Mouse (Mus musculus) megakaryocyte, embryonic 14.5 days (primary cell): ENCODE measurements at regions not wholly inside any gene's neighbourhood (a gene's known extent, or its start where the extent isn't known, plus 50 kb on each side); places are given as distances from the start of the nearest gene placed in this dataset.

Experiments used
- H3K27me3 ChIP-seq: replicated peaks from 2 replicates; pipeline ENCODE3; 2012; ENCODE audit warnings: inconsistent platforms
- H3K36me3 ChIP-seq: replicated peaks from 2 replicates; pipeline ENCODE3; 2012; ENCODE audit warnings: low read length, inconsistent platforms, mixed read lengths
- H3K4me1 ChIP-seq: 2 replicates; pipeline ENCODE4 v1.6.1; 2012; ENCODE audit warnings: inconsistent platforms
- H3K4me3 ChIP-seq: replicated peaks from 2 replicates; pipeline ENCODE3; 2012; ENCODE audit warnings: moderate library complexity, mild to moderate bottlenecking, inconsistent platforms
- H3K9me3 ChIP-seq: 2 replicates; pipeline ENCODE4 v1.6.1; 2012; ENCODE audit warnings: inconsistent platforms
- FLI1 ChIP-seq: IDR thresholded peaks from 2 replicates; pipeline ENCODE4 v1.6.1; 2012; ENCODE audit warnings: low read length, inconsistent platforms, mixed read lengths
- GATA1 ChIP-seq: IDR thresholded peaks from 3 replicates; pipeline ENCODE4 v1.6.1; 2012; ENCODE audit warnings: mixed read lengths, low read length, inconsistent platforms, borderline replicate concordance

GRCm38 (mm10) chr1:194223610-194224009 lies 394.4 kb upstream of the Plxna2 start:
- Histone ChIP-seq H3K4me3 (no peak overlapping the region), H3K4me1 (no peaks in the 10 kb centered on the region), H3K36me3 (no peaks in the 10 kb centered on the region), H3K9me3 (no peaks in the 10 kb centered on the region), H3K27me3 (no peaks in the 10 kb centered on the region)
- TF ChIP-seq GATA1 (no peak), FLI1 (no peak)

DNA sequence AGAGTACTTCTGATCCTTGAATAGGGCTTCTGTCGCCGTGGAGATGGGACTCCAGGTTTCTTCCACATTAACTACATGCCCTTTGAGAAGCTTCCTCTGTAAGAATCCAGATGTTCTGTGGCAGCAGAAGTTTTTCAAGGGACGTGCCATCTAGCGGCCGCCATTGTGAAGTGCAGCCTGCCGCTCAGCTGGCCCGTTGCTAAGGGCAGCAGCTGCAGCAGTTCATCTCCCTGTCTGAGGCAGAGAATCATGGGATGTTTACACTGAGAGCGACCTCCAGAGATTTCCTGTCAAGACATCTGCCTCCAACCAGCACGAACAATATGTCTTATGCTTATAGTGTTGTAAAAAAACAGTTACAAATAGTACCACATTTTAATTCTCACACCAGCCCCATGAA lies 395.0 kb upstream of the Plxna2 start:
- no peaks in the 10 kb centered on the region for H3K9me3 ChIP-seq
- no peaks in the 10 kb centered on the region for H3K4me1 ChIP-seq
- H3K27me3 ChIP-seq, result no peaks in the 10 kb centered on the region
- H3K4me3 ChIP-seq, result no peak overlapping the region
- no peak for TF ChIP-seq FLI1
- TF ChIP-seq GATA1, result no peak
- no peaks in the 10 kb centered on the region for H3K36me3 ChIP-seq

DNA sequence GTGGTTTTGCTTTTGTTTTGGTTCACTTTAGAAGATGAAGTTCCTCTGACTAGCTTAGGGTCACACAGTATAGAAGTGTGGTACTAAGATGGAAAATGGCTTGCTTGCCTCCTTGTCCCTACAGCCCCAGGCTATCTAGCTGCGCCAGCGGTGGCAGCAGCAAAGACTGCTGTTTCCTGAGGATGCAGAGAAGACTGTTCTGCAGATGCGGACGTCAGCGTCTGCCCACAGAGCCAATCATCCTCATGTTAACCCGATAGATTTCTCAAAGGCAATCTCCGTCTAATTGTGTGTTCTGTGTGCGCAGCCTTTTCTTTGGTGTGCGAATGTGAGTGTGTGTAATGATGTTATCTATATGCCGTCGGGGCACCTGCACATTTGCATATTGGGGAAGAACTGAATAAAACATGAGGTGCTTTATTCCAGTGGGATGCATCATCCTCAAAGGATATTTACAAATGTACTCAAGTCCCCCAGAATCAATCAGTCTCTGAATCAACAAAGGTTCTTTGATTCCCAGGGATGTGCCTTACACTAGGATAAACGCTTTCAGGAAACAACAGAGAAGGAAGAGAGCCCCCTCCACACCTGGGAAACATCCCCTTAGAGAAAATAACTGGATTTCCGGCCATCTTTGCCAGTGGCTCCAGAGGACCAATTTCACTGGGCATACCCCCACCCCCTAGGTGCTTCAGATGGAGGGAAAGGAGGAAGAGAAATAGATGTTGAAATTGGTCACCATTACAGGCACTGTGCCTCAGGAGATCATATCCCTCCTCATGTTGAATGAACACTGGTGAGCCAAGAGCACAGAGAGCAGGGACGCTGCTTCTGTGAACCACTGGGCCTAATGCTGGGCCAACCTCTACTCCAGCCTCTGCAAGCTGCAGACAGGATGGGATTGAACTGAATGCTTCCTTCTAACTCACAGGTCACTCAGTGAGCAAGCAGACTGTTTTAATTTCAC lies 409.7 kb upstream of the Plxna2 start:
- no peak overlapping the region for H3K4me3 ChIP-seq
- H3K9me3 ChIP-seq, result no peaks in the 10 kb centered on the region
- no peaks in the 10 kb centered on the region for H3K36me3 ChIP-seq
- H3K4me1 ChIP-seq, result no peaks in the 10 kb centered on the region
- no peaks in the 10 kb centered on the region for H3K27me3 ChIP-seq
- TF ChIP-seq GATA1 (no peak), FLI1 (no peak)

GRCm38 (mm10) chr1:194197516-194197915 lies 420.5 kb upstream of the Plxna2 start:
- Histone ChIP-seq H3K4me3 (no peak overlapping the region), H3K9me3 (no peaks in the 10 kb centered on the region), H3K27me3 (no peaks in the 10 kb centered on the region), H3K4me1 (no peaks in the 10 kb centered on the region), H3K36me3 (no peaks in the 10 kb centered on the region)
- TF ChIP-seq FLI1 (no peak), GATA1 (no peak)

DNA sequence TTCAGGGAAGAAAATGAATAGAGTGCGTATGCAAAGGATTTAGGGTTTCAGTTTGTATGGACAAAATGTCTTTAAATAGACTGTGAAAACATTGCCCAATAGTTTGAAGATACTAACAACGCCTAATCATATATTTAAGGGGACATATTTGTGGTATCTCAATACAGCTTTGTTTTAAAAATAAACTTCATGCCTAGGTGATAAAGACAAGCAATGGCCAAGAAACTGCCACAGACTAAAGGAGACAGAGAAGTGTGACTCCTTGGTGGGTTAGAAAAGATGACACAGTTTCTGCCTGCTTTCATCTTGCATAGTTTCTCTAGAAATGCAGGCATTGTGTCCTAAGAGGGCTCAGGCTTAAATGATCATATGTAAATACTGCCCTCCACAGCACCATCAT lies 435.7 kb upstream of the Plxna2 start:
- Histone ChIP-seq H3K27me3 (no peaks in the 10 kb centered on the region), H3K4me3 (no peak overlapping the region), H3K36me3 (no peaks in the 10 kb centered on the region), H3K4me1 (no peaks in the 10 kb centered on the region), H3K9me3 (no peaks in the 10 kb centered on the region)
- no peak for TF ChIP-seq GATA1
- TF ChIP-seq FLI1, result no peak

GRCm38 (mm10) chr1:194161469-194161868 lies 456.5 kb upstream of the Plxna2 start:
- peaks cover 12% of the 10 kb centered on the region for H3K27me3 ChIP-seq
- H3K36me3 ChIP-seq, result no peaks in the 10 kb centered on the region
- no peaks in the 10 kb centered on the region for H3K4me1 ChIP-seq
- H3K9me3 ChIP-seq, result peaks cover 6% of the 10 kb centered on the region
- H3K4me3 ChIP-seq, result no peak overlapping the region
- TF ChIP-seq GATA1, result no peak
- no peak for TF ChIP-seq FLI1

- Histone ChIP-seq H3K27me3 (peaks cover 12% of the 10 kb centered on the region), H3K4me3 (no peak overlapping the region), H3K36me3 (no peaks in the 10 kb centered on the region), H3K4me1 (no peaks in the 10 kb centered on the region), H3K9me3 (peaks cover 6% of the 10 kb centered on the region)
- TF ChIP-seq FLI1 (no peak), GATA1 (no peak)
Measured at GRCm38 (mm10) chr1:194160761-194161461, 457.1 kb upstream of the Plxna2 start.

GRCm38 (mm10) chr1:194157268-194157667 lies 460.8 kb upstream of the Plxna2 start:
- H3K4me3 ChIP-seq, result no peak overlapping the region
- H3K4me1 ChIP-seq, result no peaks in the 10 kb centered on the region
- H3K27me3 ChIP-seq, result peaks cover 10% of the 10 kb centered on the region
- no peaks in the 10 kb centered on the region for H3K36me3 ChIP-seq
- H3K9me3 ChIP-seq, result no peaks in the 10 kb centered on the region
- TF ChIP-seq GATA1 (no peak), FLI1 (no peak)

DNA sequence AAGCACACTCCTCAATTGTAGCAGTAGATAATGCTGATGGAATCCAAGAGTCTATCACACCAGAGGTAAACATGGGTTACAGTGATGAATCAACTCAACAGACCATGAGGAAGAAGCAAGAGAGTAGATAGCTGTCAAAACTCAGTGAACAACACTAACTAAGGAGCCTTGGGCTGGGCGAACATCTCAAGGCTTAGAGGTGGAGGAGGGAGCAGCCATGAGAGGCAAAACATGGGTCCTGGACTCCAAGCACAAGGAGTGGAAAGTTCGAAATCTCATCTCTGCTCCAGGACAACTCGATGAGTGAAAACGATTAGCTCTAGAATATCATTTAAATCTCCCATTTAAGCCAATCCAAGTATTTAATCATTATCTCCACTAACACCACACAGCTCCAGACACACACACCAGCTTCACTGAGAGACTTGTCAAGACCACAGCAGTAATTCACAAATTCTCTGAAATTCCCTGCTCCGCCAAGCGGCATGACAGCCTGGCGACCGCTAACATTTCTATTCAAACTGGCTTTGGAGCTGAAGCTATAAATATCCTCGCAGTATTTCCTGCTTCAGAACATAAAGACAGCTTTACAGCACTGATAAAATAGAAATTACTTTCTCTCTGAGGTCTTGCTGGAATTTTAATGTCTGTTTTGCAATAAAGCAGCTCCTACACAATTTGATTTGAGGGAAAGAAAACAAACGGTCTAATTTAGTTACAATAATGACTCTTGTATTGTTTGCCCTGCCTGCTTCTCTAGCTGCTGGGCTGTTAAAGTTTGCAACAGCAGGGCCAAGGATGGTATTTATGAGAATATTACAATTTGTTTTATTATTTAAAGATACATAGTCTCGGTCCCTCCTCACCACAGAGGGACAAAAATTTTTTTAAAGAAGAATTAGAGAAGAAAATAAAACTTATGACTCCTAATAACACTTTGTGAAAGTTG lies 469.3 kb upstream of the Plxna2 start:
- no peak for TF ChIP-seq FLI1
- no peak for TF ChIP-seq GATA1
- Histone ChIP-seq H3K27me3 (no peaks in the 10 kb centered on the region), H3K36me3 (no peaks in the 10 kb centered on the region), H3K9me3 (no peaks in the 10 kb centered on the region), H3K4me1 (peaks cover 19% of the 10 kb centered on the region), H3K4me3 (peak overlapping the region; percentile 8)
